Mouse (Mus musculus) intestine, embryonic 15.5 days (tissue): Measurements from ENCODE around the gene Acaa1b. TPM values are rescaled to one million over a fixed set of nuclear protein-coding genes. Genes with fewer than 3 reads are reported as not detected.

Source experiments
- ATAC-seq: fragments of 200-750 bp; cut with Nextera tagmentation; 2 replicates; pipeline ENCODE4 v1.8.0; 2017; ENCODE audit warnings: moderate TSS enrichment, moderate library complexity
- H3K27ac ChIP-seq: fragments of 300-500 bp; sonication (generic); 2 replicates; pipeline ENCODE4 v1.5.1; 2015; ENCODE audit warnings: mild to moderate bottlenecking, inconsistent platforms
- H3K27me3 ChIP-seq: fragments of 300-500 bp; sonication (generic); replicated peaks from 2 replicates; pipeline ENCODE4 v1.6.1; 2015; ENCODE audit warnings: inconsistent platforms
- H3K36me3 ChIP-seq: fragments of 300-500 bp; sonication (generic); 2 replicates; pipeline ENCODE4 v1.6.1; 2015; ENCODE audit warnings: inconsistent platforms
- H3K4me1 ChIP-seq: fragments of 300-500 bp; sonication (generic); replicated peaks from 2 replicates; pipeline ENCODE4 v1.6.1; 2015; ENCODE audit warnings: inconsistent platforms
- H3K4me2 ChIP-seq: fragments of 300-500 bp; sonication (generic); replicated peaks from 2 replicates; pipeline ENCODE4 v1.6.1; 2015; ENCODE audit warnings: mild to moderate bottlenecking, inconsistent platforms
- H3K4me3 ChIP-seq: fragments of 300-500 bp; sonication (generic); replicated peaks from 2 replicates; pipeline ENCODE4 v1.5.1; 2015; ENCODE audit warnings: inconsistent platforms
- H3K9ac ChIP-seq: fragments of 300-500 bp; sonication (generic); 2 replicates; pipeline ENCODE4 v1.6.1; 2015; ENCODE audit warnings: inconsistent platforms
- H3K9me3 ChIP-seq: fragments of 300-500 bp; sonication (generic); 2 replicates; pipeline ENCODE4 v1.6.1; 2016; ENCODE audit warnings: inconsistent platforms
- WGBS: fragments of 180-500 bp; shearing (Covaris S2); methylation state at CpG from one replicate; pipeline ENCODE4 v1.1.7; 2015; 5-methylcytosine and 5-hydroxymethylcytosine counted together
- polyA plus RNA-seq: library from polyadenylated mRNA; unstranded; fragments of >200 nt; fragmentation: Nextera tagmentation; extraction: Ambion mirVana; gene quantifications from 2 replicates; pipeline ENCODE4 v1.2.1, GENCODE M21; 2015

The Acaa1b gene
- polyA plus RNA-seq, 1 experiment from 2014 or later, result 2.2 TPM

DNA sequence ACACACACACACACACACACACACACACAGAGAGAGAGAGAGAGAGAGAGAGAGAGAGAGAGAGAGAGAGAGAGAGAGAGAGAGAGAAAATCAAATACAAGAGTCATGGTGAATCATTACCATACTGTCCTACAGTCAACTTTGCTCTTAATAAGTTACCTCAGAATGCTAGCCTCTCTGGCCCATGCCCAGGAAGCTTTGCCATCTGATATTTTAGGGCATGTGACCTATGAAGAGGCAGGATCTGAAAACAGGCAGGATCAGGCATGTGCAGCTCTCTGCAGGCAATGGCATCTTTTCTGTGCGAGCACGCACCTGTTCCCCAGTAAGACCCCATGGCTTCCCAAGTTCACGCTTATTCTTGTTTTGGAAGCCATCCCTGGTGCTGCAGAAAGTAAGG is 3.8 kb upstream of the Acaa1b start:
- Histone ChIP-seq H3K27ac (no peak overlapping the region), H3K9me3 (no peaks in the 10 kb centered on the region), H3K4me2 (no peak overlapping the region), H3K9ac (no peak overlapping the region), H3K4me1 (no peaks in the 10 kb centered on the region), H3K4me3 (no peak overlapping the region), H3K27me3 (peaks cover 4% of the 10 kb centered on the region; the same call in 1 of the 2 replicates), H3K36me3 (no peaks in the 10 kb centered on the region)
- WGBS, result 86% methylated on average over 3 of the region's 3 CpGs
- ATAC-seq, result no peak

DNA sequence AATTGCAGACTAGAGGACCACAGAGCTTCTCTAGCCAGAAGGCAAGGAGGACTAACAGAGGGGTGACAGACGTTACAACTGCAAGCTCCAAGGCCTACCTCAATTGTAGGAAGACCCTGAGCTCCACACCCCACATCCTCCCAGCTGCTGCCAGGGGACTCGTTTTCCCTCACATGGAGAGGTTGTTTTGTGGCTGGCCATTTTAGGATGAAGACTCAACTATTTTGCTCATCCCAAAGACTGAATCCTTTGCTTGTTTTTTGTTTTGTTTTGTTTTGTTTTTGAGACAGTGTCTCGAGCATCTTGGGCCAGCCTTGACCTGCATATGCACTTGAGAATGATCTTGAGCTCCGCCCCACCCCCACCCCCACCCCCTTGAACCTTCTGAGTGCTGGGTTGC is 2.0 kb upstream of the Acaa1b start, which contains the start of gene Gm47289:
Gene Gm47289 (plus strand): TSS at position 301 of the 400 bp plus-strand sequence.
- Histone ChIP-seq H3K36me3 (no peaks in the 10 kb centered on the region), H3K9ac (no peak within 1 kb of the TSS), H3K4me2 (no peak within 1 kb of the TSS), H3K9me3 (no peaks in the 10 kb centered on the region), H3K27me3 (peaks cover 12% of the 10 kb centered on the region; the same call in 1 of the 2 replicates), H3K4me1 (no peaks in the 10 kb centered on the region), H3K4me3 (no peak within 1 kb of the TSS), H3K27ac (no peak within 1 kb of the TSS)
- WGBS, result 38% methylated on average over 4 of the region's 4 CpGs
- no peak for ATAC-seq

DNA sequence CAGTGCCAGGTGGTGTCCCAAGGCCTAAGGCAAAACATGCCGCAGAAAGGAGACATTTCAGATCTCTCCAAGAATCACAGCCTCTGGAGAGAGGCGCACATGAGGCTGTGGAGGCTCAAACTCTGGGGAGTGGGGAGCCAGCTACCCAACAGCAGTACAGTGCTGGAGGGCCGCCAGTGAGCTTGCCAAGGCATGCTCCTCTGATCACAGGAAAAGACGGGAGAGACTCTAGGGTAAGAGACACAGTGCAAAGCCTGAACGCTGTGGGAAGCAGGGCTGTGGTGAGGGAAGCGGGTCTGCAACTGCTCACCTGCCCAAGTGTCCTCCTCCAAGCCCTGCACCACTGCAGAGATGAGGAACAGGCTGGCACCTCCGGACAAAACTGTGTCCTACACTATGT is 1.1 kb downstream of the Acaa1b start:
- H3K4me2 ChIP-seq, result peak overlapping the region; percentile 82; the same call in 1 of the 2 replicates
- H3K27ac ChIP-seq, result no peak overlapping the region
- H3K27me3 ChIP-seq, result peaks cover 12% of the 10 kb centered on the region; the same call in 1 of the 2 replicates
- no peak overlapping the region for H3K9ac ChIP-seq
- no peaks in the 10 kb centered on the region for H3K9me3 ChIP-seq
- WGBS, result 56% methylated on average over 7 of the region's 7 CpGs
- no peak for ATAC-seq
- H3K4me3 ChIP-seq, result no peak overlapping the region
- no peaks in the 10 kb centered on the region for H3K36me3 ChIP-seq
- H3K4me1 ChIP-seq, result no peaks in the 10 kb centered on the region

DNA sequence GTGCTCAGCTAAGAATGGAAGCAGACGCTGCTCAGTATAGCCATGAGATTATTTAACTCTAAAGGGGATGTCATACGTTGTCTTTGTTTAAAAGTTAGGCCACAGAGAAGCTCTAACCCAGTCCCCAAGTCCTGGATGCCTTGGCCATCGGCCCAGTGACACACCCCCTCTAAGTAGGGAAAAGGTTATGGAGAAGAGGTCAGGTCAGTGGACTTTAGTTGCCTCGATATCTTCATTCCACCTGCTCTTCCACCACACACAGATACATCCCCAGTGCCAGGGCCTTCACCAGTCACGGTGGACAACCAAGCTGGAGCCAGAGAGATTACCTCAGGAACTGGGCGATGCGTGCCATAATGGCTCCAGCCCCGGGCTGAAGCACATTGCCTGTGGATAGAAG is 1.5 kb downstream of the Acaa1b start:
- peaks cover 12% of the 10 kb centered on the region; the same call in 1 of the 2 replicates for H3K27me3 ChIP-seq
- WGBS, result 82% methylated on average over 8 of the region's 8 CpGs
- ATAC-seq, result no peak
- no peak overlapping the region for H3K4me3 ChIP-seq
- no peaks in the 10 kb centered on the region for H3K4me1 ChIP-seq
- no peak overlapping the region for H3K9ac ChIP-seq
- H3K4me2 ChIP-seq, result no peak overlapping the region
- H3K9me3 ChIP-seq, result no peaks in the 10 kb centered on the region
- H3K36me3 ChIP-seq, result no peaks in the 10 kb centered on the region
- H3K27ac ChIP-seq, result no peak overlapping the region

DNA sequence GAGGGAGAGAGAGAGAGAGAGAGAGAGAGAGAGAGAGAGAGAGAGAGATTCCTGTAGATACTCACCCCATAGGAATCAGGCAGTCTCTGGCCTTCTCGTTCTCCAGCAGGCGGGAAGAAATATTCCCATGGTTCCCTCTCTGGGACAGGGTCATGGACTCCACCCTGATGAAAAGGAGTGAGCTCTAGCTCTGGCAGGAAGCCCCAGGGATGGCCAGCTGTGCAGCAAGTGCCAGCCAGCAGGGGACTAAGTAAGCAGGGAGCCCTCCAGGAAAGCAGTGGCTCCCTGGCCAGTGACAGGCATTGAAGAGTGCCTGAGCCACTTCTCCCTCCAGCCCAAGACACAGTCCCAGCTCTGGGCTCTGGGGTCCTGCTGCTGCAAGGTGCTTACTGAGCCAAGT is 5.1 kb downstream of the Acaa1b start:
- WGBS, result 54% methylated on average over 2 of the region's 2 CpGs
- Histone ChIP-seq H3K27ac (no peak overlapping the region), H3K9ac (no peak overlapping the region), H3K4me1 (no peaks in the 10 kb centered on the region), H3K4me2 (no peak overlapping the region), H3K36me3 (no peaks in the 10 kb centered on the region), H3K9me3 (no peaks in the 10 kb centered on the region), H3K4me3 (no peak overlapping the region), H3K27me3 (peaks cover 12% of the 10 kb centered on the region; the same call in 1 of the 2 replicates)
- no peak for ATAC-seq

DNA sequence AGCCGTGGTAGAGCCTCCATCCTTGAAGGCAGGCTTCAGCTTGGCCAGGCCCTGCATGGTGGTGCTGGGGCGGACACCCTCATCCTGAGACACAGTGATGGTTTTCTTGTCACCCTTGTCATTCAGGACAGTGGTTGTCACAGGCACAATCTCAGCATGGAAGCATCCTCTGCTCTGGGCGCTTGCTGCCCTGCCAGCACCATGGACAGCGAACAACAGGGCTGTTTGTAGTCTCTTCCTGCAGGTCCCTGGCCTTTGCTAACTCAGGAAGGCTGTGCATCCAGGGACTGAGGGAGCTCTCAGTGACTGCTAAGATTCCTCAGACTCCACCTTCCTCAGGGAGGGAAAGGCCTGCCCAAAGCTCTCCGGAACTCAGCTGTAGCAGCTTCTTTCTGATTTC is 7.3 kb downstream of the Acaa1b start:
- H3K9ac ChIP-seq, result no peak overlapping the region
- no peak overlapping the region for H3K4me3 ChIP-seq
- no peaks in the 10 kb centered on the region for H3K36me3 ChIP-seq
- 0 out of 2 replicates have a peak, but pooled peaks cover 1% of the 10 kb centered on the region for H3K27me3 ChIP-seq
- no peak overlapping the region for H3K27ac ChIP-seq
- ATAC-seq, result no peak
- no peaks in the 10 kb centered on the region for H3K9me3 ChIP-seq
- no peaks in the 10 kb centered on the region for H3K4me1 ChIP-seq
- H3K4me2 ChIP-seq, result no peak overlapping the region
- WGBS, result 19% methylated on average over 5 of the region's 5 CpGs

DNA sequence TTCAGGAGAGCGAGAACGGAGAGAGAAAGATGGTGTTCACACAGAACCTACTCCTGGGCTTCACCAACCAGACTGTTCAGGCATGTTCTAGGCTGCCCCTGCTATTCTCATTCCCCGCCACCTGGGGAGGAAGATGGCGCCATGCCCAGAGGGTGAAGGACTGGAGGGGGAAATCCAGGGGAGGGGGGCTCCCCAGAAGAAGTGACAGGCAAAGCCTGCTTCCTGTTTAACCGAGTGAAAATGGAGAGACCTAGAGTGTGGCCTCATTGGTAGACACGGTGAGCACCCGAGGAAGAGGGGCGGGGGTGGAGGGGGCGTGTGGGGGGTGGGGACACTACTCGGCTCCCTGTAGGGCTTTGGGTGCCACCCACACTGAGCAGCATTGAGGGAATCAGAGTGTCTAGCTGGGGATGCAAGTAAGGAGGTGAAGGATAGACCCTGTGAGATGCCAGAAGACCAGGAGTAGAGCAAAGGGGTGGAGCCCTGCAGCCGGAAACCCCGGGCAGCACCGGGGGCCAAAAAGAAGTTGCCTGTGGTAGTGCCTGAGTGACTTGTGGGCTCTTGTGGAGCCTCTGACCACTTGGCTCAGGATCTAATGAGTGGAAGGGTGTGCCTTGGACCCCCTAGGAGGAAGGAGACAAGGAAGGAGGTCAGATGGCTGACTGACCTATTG is 10.7 kb downstream of the Acaa1b start:
- no peaks in the 10 kb centered on the region for H3K9me3 ChIP-seq
- no peak for ATAC-seq
- 69% methylated on average over 13 of the region's 13 CpGs for WGBS
- H3K4me1 ChIP-seq, result no peaks in the 10 kb centered on the region
- H3K4me3 ChIP-seq, result no peak overlapping the region
- H3K36me3 ChIP-seq, result no peaks in the 10 kb centered on the region
- H3K9ac ChIP-seq, result no peak overlapping the region
- H3K4me2 ChIP-seq, result no peak overlapping the region
- H3K27me3 ChIP-seq, result no peaks in the 10 kb centered on the region
- no peak overlapping the region for H3K27ac ChIP-seq

DNA sequence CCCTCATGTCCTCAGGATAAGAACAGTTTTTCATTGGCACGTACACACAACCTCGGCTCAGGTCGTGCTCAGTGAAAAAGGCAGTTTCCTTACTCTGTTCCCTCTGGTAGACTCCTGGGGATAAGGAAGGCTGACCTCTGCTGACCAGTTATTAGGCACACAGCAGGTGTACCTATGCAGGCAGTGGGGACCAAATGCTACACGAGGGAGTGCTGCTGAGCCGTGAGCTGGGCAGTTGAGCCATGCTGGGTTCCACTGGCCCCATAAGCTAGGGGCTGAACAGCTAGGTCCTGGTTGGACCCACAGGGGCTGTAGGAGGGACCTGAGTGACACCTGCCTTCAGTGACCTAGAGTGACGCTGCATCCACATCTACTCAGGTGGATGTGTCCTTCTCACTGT is 11.3 kb downstream of the Acaa1b start:
- ATAC-seq, result no peak
- Histone ChIP-seq H3K27ac (no peak overlapping the region), H3K36me3 (no peaks in the 10 kb centered on the region), H3K4me1 (no peaks in the 10 kb centered on the region), H3K27me3 (no peaks in the 10 kb centered on the region), H3K9ac (no peak overlapping the region), H3K4me2 (no peak overlapping the region), H3K4me3 (no peak overlapping the region), H3K9me3 (no peaks in the 10 kb centered on the region)
- WGBS, result 66% methylated on average over 6 of the region's 6 CpGs

DNA sequence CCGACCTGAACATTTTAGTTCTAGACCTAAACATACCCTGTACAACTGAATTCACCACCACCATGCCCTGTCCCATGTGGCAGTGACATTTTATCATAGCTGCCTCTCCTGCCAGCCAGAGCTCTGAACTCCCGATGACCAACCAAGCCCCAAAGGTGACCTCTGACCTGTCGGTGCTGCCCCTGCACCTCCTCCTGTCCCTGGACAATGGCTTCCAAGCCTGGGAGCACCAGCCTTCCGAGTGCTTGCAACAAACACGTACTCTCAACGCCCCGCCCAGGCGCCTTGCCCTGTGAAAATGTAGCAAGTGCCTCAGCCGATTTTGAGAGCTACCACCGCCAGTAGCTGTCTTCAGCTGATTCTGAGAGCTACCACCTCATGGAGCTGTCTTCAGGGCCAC is 11.8 kb downstream of the Acaa1b start:
- no peak overlapping the region for H3K9ac ChIP-seq
- no peaks in the 10 kb centered on the region for H3K27me3 ChIP-seq
- H3K4me3 ChIP-seq, result no peak overlapping the region
- H3K4me2 ChIP-seq, result no peak overlapping the region
- no peak for ATAC-seq
- no peaks in the 10 kb centered on the region for H3K36me3 ChIP-seq
- H3K4me1 ChIP-seq, result no peaks in the 10 kb centered on the region
- WGBS, result 57% methylated on average over 10 of the region's 10 CpGs
- no peak overlapping the region for H3K27ac ChIP-seq
- no peaks in the 10 kb centered on the region for H3K9me3 ChIP-seq

DNA sequence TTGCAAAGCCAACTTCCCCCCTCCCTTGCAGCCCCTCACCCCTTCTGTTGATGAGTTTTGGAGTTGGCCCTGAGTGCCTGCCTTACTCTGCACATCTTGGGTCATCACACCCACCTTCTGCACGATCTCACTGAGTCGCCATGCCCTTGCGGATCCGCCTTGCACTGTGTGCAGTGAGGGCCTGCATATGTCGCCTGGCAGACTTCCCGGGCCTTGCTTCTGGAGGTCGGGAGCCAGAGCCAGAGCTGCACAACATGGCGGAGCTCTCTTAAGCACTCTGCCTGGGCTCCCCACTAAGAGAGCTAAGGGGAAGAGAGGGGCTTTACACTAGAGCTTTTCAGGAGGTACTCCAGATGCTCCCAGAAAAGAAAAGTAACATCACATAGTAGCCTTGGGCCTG is 12.2 kb downstream of the Acaa1b start:
- H3K4me1 ChIP-seq, result no peaks in the 10 kb centered on the region
- H3K27me3 ChIP-seq, result no peaks in the 10 kb centered on the region
- no peak overlapping the region for H3K4me3 ChIP-seq
- H3K27ac ChIP-seq, result no peak overlapping the region
- H3K9me3 ChIP-seq, result no peaks in the 10 kb centered on the region
- H3K4me2 ChIP-seq, result no peak overlapping the region
- no peaks in the 10 kb centered on the region for H3K36me3 ChIP-seq
- H3K9ac ChIP-seq, result no peak overlapping the region
- 79% methylated on average over 8 of the region's 8 CpGs for WGBS
- no peak for ATAC-seq

DNA sequence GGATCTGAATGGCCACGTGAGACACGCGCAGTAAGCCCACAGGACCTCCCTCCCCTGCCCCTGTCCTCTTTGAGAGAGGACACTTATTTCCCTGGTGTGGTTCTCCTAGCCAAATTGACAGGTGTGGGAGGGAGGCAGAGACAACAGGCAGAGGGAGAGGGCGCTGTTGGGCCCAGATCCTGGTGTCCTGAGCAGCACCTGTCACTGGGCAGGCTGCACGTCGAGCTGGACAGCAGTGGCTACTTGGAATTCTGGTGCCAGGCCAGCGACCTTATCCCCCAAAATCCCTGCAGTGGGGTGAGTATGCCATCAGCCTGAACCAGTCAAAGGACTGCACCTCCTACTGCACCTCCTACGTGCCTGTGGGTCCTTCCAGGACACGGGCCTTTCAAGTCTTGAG is 13.5 kb downstream of the Acaa1b start:
- H3K36me3 ChIP-seq, result no peaks in the 10 kb centered on the region
- H3K9ac ChIP-seq, result no peak overlapping the region
- no peaks in the 10 kb centered on the region for H3K27me3 ChIP-seq
- no peaks in the 10 kb centered on the region for H3K4me1 ChIP-seq
- H3K4me3 ChIP-seq, result no peak overlapping the region
- WGBS, result 72% methylated on average over 9 of the region's 9 CpGs
- no peak overlapping the region for H3K4me2 ChIP-seq
- ATAC-seq, result no peak
- no peaks in the 10 kb centered on the region for H3K9me3 ChIP-seq
- H3K27ac ChIP-seq, result no peak overlapping the region

DNA sequence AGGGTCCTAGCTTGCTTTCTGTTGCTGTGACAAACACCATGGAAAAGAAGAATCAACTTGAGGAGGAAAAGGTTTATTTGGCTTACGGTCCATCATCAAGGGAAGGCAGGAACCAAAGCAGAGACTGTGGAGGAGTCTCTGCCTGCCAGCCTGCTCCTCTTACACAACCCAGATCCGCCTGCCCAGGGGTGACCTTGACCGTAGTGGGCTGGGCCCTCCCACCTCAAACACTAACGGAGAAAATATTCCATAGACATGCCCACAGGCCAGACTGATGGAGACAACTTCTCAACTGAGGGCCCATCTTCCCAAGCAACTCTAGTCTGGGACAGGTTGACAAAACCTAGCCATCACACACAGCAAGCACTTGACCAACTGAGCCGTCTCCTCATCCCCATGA is 14.8 kb downstream of the Acaa1b start:
- Histone ChIP-seq H3K27me3 (no peaks in the 10 kb centered on the region), H3K4me2 (no peak overlapping the region), H3K36me3 (no peaks in the 10 kb centered on the region), H3K9me3 (no peaks in the 10 kb centered on the region), H3K27ac (no peak overlapping the region), H3K4me1 (no peaks in the 10 kb centered on the region), H3K4me3 (no peak overlapping the region), H3K9ac (no peak overlapping the region)
- WGBS, result 65% methylated on average over 5 of the region's 5 CpGs
- no peak for ATAC-seq

DNA sequence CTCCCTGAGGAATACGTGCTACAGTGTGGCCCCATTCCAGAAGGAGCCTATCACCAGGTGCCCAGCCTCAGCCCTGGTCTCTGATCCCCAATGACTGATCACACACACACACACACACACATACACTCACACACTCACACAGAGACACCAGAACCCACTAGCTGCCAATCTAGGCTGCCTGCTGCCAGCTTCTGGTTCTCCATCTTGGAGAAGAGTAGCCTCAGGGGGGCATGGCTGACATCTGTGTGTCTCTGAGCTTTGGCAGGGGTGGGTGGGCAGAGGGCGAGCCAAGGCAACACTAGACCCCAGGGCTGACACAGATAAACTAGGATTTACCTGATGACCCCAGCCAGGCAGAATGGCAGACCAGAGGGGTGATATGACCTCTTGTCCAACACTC is 18.1 kb downstream of the Acaa1b start:
- Histone ChIP-seq H3K36me3 (no peaks in the 10 kb centered on the region), H3K4me3 (no peak overlapping the region), H3K4me1 (no peaks in the 10 kb centered on the region), H3K9ac (no peak overlapping the region), H3K27me3 (no peaks in the 10 kb centered on the region), H3K4me2 (no peak overlapping the region), H3K9me3 (no peaks in the 10 kb centered on the region), H3K27ac (no peak overlapping the region)
- 76% methylated on average over 2 of the region's 2 CpGs for WGBS
- no peak for ATAC-seq
